Mouse (Mus musculus) megakaryocyte, embryonic 14.5 days (primary cell): ENCODE measurements around the gene Zdhhc14.

Experiments
- FLI1 ChIP-seq: IDR thresholded peaks from 2 replicates; pipeline ENCODE4 v1.6.1; 2012; ENCODE audit warnings: low read length, inconsistent platforms, mixed read lengths
- GATA1 ChIP-seq: IDR thresholded peaks from 3 replicates; pipeline ENCODE4 v1.6.1; 2012; ENCODE audit warnings: mixed read lengths, low read length, inconsistent platforms, borderline replicate concordance

DNA sequence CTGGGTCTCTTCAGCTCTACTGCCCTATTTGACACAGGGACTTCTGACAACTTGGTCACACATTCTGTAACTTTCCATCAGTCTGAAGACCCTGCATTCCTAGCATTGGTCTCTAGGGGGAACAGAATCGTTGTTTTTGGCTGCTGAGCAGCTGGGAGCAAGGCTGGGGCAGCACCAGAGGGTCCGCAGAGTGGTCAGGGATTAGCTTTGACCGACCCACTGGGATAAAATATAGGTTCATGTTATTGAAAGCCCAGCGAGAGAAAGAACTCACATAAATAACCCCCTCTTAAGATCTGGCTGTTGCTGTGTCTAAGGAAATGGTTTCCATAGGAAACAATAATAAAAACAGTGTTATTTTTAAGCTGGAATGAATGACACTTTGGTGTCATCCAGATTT, 25.2 kb upstream of the Zdhhc14 start:
- TF ChIP-seq GATA1 (no peak), FLI1 (no peak)
